23 mouse cellular contexts compared by ENCODE assay signal in genomic region chr11:80712201-80712600, GRCm38 (mm10).
"Had no signal": no experiment of that assay in that cellular context is flagged by ENCODE, and none has a peak within 500 bp of the region (broad histone marks: within the 10 kb centered on the region; RNA-seq: fewer than 3 reads in every experiment).

No protein-coding gene starts in this region.

- H3K36me3 ChIP-seq: limb, embryonic 10.5 days; limb, embryonic 13.5 days; liver, embryonic 12.5 days; liver, embryonic 15.5 days; midbrain, embryonic 10.5 days; midbrain, embryonic 13.5 days; neural tube, embryonic 13.5 days; stomach, embryonic 15.5 days had no signal

- H3K4me1 ChIP-seq: limb, embryonic 10.5 days; limb, embryonic 13.5 days; liver, embryonic 12.5 days; liver, embryonic 15.5 days; megakaryocyte, embryonic 14.5 days; midbrain, embryonic 10.5 days; neural tube, embryonic 13.5 days; stomach, embryonic 15.5 days had no signal

- H3K27me3 ChIP-seq: limb, embryonic 13.5 days; liver, embryonic 12.5 days; liver, embryonic 15.5 days; midbrain, embryonic 13.5 days; neural tube, embryonic 13.5 days; stomach, embryonic 15.5 days had no signal

- H3K4me2 ChIP-seq: limb, embryonic 13.5 days; liver, embryonic 12.5 days; liver, embryonic 15.5 days; midbrain, embryonic 13.5 days; neural tube, embryonic 13.5 days; stomach, embryonic 15.5 days had no signal

- H3K9ac ChIP-seq: limb, embryonic 13.5 days; liver, embryonic 12.5 days; liver, embryonic 15.5 days; midbrain, embryonic 13.5 days; neural tube, embryonic 13.5 days; stomach, embryonic 15.5 days had no signal

- ATAC-seq: intestine, postnatal 0 days; liver, embryonic 12.5 days; midbrain, embryonic 13.5 days; midbrain, embryonic 16.5 days had no signal

- H3K27ac ChIP-seq: kidney, postnatal 0 days; limb, embryonic 10.5 days; limb, embryonic 13.5 days; liver, embryonic 12.5 days; liver, embryonic 15.5 days; midbrain, embryonic 10.5 days; midbrain, embryonic 13.5 days; neural tube, embryonic 13.5 days; stomach, embryonic 15.5 days had no signal

- DNase-seq: kidney, adult 2 months; kidney, postnatal 36 days; layer of hippocampus, adult 9-11 months; liver; lung, adult 2 months; lung, postnatal 36 days; retina, postnatal 1 day; right cerebral cortex, postnatal 25 days; spleen, adult 18-20 months; thymus, postnatal 25 days had no signal

- H3K4me3 ChIP-seq: limb, embryonic 10.5 days; limb, embryonic 13.5 days; liver, embryonic 12.5 days; liver, embryonic 15.5 days; megakaryocyte, embryonic 14.5 days; midbrain, embryonic 10.5 days; midbrain, embryonic 13.5 days; myocyte; neural tube, embryonic 13.5 days; stomach, embryonic 15.5 days had no signal

- H3K9me3 ChIP-seq: limb, embryonic 10.5 days; limb, embryonic 13.5 days; liver, embryonic 12.5 days; liver, embryonic 15.5 days; megakaryocyte, embryonic 14.5 days; midbrain, embryonic 10.5 days; midbrain, embryonic 13.5 days; neural tube, embryonic 13.5 days; stomach, embryonic 15.5 days had no signal
